Mouse (Mus musculus) megakaryocyte, adult 5-6 weeks (primary cell): ENCODE data around the gene Olfr263. TPM values are rescaled to one million over a fixed set of nuclear protein-coding genes. Genes with fewer than 3 reads are reported as not detected.
"Not testable (repeated sequence)": the region's sequence is repeated elsewhere in the genome, so short reads cannot be mapped to it uniquely, and the experiment has no call there.

ENCODE experiments used
- ATAC-seq: 2 replicates; pipeline ENCODE4 v1.8.0; 2016; ENCODE audit warnings: mild to moderate bottlenecking, inconsistent platforms; ENCODE audit not compliant: poor library complexity, severe bottlenecking
- total RNA-seq, 2 experiments: library from RNA; stranded (forward) in 1 of 2; stranded (reverse) in 1 of 2; fragments of 153-499, 151-499 nt in 1 of 2; fragments of 221-1000, 200-1000 nt in 1 of 2; gene quantifications; 2 replicates each; pipeline versions ENCODE4 v1.2.3 to v1.2.4; 2015 to 2017

Olfr263 gene
- total RNA-seq (2015) (not detected in 2 replicates), total RNA-seq (2017) (not detected in 2 replicates)

- ATAC-seq: not testable (repeated sequence)
Measured at GRCm38 (mm10) chr13:21129339-21129738, at the start of gene Olfr263. Gene Olfr263 (plus strand): TSS chr13:21129639.

DNA sequence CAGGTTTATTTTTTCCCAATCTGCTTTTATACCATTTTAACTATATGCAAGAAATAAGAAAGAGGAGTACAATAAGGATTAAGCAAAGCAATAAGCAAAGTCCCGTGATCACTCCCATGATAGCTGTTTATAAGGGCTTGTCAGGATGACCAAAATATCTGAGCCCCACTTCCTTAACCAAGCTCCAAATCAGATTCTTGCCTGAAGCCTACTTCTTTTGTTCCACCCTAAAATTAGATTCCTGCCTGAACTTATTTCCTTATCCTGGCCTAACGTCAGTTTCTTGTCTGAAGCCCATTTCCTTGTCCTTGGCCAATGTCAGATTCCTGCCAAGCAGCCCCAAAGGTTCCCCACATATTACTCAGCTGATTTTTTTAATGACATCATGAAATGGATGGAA, 46.8 kb upstream of the Olfr263 start:
- no peak for ATAC-seq

GRCm38 (mm10) chr13:21109759-21110158, 19.7 kb upstream of the Olfr263 start:
- no peak for ATAC-seq

- no peak for ATAC-seq
Measured at GRCm38 (mm10) chr13:21110441-21110840, 19.0 kb upstream of the Olfr263 start.

- ATAC-seq: not testable (repeated sequence)
Measured at GRCm38 (mm10) chr13:21111183-21111582, 18.3 kb upstream of the Olfr263 start, which contains the start of gene Olfr1369-ps1. Gene Olfr1369-ps1 (plus strand): TSS chr13:21111483.

- no peak for ATAC-seq
Measured at GRCm38 (mm10) chr13:21114121-21114520, 15.3 kb upstream of the Olfr263 start.

GRCm38 (mm10) chr13:21142421-21142820, 13.0 kb downstream of the Olfr263 start:
- no peak for ATAC-seq

GRCm38 (mm10) chr13:21145767-21146166, 16.3 kb downstream of the Olfr263 start, which contains the start of gene Olfr1368:
Gene Olfr1368 (minus strand): TSS chr13:21145867.
- no peak for ATAC-seq

DNA sequence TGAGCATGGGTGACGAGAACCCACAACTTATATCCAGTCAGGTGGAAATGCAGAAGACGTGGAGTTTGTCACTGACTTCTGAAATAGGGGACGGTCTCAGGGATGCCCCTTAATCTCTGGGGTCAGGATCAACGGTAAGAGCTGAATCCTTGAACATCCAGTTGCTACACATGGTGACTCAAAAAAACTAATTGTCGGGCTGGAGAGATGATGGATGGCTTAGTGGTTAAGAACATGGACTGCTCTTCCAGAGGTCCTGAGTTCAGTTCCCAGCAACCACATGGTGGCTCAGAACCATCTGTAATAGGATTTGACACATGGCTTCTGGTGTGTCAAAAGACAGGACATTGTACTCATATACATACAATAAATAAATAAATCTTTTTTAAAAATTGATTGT, 26.4 kb downstream of the Olfr263 start:
- no peak for ATAC-seq

- no peak for ATAC-seq
Measured at GRCm38 (mm10) chr13:21158071-21158470, 28.6 kb downstream of the Olfr263 start.

DNA sequence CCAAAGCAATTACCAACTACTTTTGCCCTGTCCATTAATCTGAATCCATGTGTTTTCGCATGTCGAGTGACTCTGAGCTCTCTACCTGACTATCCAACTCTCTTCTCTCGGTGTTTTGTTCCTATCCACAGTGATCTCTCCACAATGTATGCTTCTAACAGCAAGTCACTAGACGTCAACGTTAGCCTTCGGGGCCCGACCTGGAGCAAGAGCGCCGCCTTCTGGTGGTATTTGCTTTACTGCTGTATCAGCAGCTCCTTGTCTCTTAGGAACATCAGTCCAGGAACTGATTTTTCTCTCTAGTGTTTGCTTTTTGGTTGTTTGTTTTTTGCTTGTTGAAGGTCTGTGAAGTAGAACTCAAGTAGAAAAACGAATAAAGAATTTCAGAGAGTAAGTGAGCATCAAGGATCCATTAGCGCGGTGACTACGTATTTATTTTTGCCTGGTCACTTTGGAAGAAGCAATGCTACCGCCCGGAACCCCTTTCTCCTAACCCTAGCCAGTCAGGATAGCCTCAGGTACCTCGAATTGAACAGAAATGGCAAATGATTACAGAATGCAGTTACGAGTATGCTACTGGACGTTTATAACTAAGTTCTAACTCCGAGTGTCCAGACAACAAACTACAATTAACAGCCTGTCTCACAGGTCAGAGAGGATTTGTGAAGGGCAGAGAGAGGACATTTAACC, 29.5 kb downstream of the Olfr263 start:
- peak; percentile 73 for ATAC-seq

DNA sequence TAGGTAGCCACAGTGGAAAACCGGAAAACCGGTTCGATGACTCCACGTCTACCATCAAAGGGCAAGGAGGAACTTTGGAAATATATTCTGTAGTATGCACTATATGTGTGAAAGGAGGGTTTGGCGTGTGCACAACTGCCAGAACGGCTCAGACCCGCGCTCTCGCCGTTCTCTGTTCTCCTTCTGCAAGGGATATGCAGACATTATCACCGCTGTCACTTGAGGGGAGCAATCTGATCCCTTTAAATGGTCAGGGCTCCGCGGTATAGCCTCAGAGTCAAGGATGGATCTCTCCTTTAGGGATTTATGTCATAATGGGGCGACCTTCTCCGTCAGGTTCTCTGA, 30.0 kb downstream of the Olfr263 start:
- ATAC-seq: peak; percentile 15; the same call in 1 of the 2 replicates

DNA sequence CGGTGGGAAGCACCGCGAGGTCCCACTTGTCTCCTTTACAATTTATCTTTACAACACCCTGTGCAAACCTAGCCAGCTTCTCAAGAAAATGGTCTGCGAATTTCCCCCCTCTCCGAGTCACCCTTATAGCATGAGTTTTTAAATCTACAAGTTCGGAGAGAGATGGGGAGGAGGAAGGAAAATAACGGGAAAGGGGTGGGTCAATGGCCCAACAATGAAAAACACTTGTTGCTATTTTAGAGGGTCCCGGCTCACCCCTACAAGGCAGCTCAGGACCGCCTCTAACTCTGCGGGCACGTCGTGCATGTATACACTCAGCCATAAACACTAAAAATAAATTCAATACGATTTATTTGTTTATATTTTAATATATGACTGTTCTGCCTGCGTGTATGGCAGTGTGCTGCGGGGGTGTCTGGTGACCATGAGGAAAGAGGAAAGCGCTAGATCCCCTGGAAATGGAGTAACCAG, 30.6 kb downstream of the Olfr263 start:
- ATAC-seq: no peak

GRCm38 (mm10) chr13:21160657-21161590, 31.5 kb downstream of the Olfr263 start:
- ATAC-seq: peak; percentile 77

- ATAC-seq: no peak
Measured at GRCm38 (mm10) chr13:21161591-21161990, 32.2 kb downstream of the Olfr263 start.

DNA sequence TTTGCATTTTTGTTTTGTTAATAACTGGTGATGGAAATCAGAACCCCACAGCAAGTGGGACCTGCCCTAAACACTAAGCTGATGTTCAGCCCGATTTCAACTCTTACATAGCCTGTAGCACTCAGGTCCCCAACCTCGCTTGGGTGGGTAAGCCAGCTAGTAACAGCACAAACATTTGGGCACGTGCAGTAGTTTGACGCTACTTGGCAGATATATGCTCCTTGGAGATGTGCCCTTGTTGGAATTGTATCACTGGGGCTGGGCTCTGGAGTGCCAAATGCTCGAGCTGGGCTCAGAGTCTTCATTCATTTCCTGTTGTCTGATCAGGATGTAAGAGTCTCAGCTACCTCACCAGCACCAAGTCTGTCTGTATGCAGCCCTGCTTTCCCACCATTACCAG, 33.2 kb downstream of the Olfr263 start:
- no peak for ATAC-seq

DNA sequence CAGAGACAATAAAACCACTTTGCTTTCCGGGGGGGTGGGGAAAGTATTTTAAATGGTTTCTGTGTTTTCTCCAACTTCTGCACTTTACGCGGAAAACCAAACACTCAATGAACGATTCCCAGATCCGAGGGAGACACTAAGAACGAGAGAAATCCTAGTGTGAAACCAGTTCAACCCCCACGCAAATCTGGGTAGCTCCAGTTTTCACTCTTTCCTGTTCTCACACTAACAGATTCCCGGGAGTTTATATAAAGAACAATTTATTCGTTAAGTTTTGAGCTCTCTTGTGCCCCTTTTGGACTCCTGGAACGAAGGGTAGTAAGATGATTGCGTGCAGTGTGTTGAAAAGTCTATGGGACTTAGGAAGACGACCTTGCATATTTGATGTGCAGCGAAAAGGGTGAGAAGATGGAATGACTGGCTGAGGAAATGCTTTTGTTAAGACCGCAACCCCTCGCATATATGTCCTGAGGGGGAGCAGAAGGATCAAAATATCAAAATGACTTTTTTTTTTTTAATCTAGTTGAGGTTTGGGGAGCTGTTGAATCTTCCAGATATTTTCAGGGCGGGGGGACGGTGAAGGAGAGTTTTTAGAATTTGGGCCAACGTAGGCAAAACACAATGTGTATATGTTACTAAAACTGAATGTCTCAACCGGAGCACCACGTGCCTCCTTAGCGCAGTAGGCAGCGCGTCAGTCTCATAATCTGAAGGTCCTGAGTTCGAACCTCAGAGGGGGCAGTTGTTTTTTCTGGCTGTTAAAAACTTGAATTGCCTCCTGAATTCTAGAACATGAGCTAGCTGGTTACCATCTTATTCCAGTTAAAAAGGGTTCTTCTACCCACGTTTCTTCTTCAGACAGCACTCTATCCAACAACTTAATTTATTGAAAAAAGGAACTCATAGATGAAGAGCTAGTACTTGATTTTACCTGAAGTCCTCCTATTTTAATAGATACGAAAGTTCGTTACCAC, 37.8 kb downstream of the Olfr263 start:
- ATAC-seq: peak; percentile 53

DNA sequence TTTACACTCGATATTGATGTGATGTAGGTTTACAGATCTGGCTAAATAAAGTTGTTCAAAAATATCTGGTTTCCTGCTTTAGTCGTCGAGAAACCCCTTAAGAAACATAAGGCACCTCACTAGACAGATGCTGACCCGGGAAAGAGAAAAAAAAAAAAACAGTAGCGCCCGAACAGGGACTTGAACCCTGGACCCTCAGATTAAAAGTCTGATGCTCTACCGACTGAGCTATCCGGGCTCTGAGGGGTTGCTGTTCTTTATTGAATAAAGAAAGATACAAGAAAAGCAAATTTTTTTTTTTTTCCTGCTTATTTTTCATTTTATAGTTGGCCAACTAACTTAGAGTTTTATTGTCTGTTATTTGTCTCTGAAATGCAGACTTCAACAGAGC, 38.5 kb downstream of the Olfr263 start:
- peak; percentile 1; the same call in 1 of the 2 replicates for ATAC-seq

GRCm38 (mm10) chr13:21168371-21169011, 39.1 kb downstream of the Olfr263 start:
- no peak for ATAC-seq

DNA sequence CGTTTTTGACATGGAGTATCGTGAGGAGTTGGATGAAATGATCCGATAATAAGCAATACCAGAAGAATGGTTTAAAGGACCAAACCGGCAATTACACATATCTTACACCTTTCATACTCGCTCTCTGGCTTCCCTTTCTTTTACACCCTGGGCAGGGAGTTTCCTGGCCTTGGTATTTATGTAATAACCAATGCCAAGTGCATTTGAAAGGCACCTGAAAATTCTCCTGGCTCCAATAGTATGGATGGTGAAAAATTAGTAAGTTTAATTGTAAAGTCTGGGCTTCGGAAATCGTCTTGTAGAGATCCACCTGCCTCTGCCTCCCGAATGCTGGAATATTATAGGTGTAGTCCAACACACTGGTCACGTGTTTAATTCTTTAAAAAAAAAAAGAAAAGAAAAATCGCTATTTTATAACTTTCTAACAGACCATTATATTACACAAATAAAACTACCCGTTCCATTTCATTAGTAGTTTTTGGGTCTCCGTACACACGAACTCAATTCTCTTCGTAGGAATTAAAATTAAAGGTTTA, 39.8 kb downstream of the Olfr263 start:
- ATAC-seq: no peak
